Mouse (Mus musculus) neutrophil, adult 5-6 weeks (primary cell): ENCODE data around the gene Slco2a1. TPM values are rescaled to one million over a fixed set of nuclear protein-coding genes. Genes with fewer than 3 reads are reported as not detected.

Experiments
- ATAC-seq: fragments of 151-379, 151-347 bp; 2 replicates; pipeline ENCODE4 v1.8.0; 2017; ENCODE audit warnings: mild to moderate bottlenecking, moderate TSS enrichment; ENCODE audit not compliant: insufficient number of reproducible peaks, poor library complexity, low FRiP score, severe bottlenecking; ENCODE audit errors: extremely low read depth
- total RNA-seq: library from RNA; stranded (forward); fragments of 200-1000 nt; gene quantifications from 2 replicates; pipeline ENCODE4 v1.2.3, GENCODE M21; 2017

The Slco2a1 gene
- total RNA-seq, 1 experiment from 2014 or later, result not detected

DNA sequence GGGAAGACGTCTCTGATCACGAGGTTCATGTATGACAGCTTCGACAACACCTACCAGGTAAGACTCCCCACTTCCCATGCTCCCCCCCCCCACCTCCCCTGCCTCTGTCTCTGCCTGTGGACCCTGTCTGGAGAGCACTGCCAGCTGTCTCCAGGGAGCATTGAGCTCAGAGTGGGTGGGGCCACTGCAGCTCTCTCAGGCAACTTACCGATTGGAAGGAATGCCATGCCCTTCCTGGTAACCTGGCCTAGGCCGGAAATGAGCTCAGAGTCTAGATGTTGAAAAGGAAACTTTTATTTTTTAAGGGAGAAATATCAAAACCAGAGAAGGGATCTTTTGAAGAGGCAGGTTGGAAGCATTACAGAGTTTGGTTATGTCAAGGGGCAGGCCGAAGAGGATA is 151.9 kb downstream of the Slco2a1 start:
- no peak for ATAC-seq

DNA sequence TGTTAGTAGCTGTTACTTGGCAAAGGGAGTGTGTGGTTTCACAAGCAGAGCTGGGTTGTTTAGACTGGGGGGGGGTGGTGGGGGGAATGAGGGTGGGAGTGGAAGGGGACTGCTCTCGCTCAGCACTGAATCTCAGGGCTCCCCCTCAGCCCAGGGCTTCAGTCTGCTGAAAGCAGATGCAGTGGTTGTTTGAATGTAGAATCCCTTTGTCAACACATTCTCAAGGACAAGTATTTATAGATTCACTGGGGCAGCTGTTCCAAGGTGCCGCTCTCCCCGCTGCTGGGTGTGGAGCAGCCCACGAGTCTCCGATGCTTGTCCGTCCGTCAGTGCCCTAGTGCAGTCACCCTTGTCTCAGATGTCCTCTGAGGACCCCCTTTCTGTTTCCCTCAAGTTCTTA is 152.8 kb downstream of the Slco2a1 start:
- no peak for ATAC-seq

GRCm38 (mm10) chr9:103143881-103144280 is 155.4 kb downstream of the Slco2a1 start:
- no peak for ATAC-seq

GRCm38 (mm10) chr9:103145351-103145750 is 156.8 kb downstream of the Slco2a1 start:
- no peak for ATAC-seq

Other genes with a start within 250 kb of the Slco2a1 start
- 0.25 TPM in 1 of 2 replicates, not detected in the other for gene Ryk, start 153.8 kb upstream of the Slco2a1 start, total RNA-seq
- gene Rab6b, start 123.1 kb downstream of the Slco2a1 start, total RNA-seq, result 2.2 and 2.9 TPM in 2 replicates
- 13.6 and 14.2 TPM in 2 replicates for gene Srprb, start 213.4 kb downstream of the Slco2a1 start, total RNA-seq
- not detected in 2 replicates for gene Gm20425, start 241.6 kb downstream of the Slco2a1 start, total RNA-seq
- gene Trf, start 241.7 kb downstream of the Slco2a1 start, total RNA-seq, result 152 and 164 TPM in 2 replicates